Mouse (Mus musculus) neural tube, embryonic 15.5 days (tissue): ENCODE results near the gene Mrps6. TPM values are rescaled to one million over a fixed set of nuclear protein-coding genes. Genes with fewer than 3 reads are reported as not detected.

Experiments used
- ATAC-seq: fragments of 200-750 bp; cut with Nextera tagmentation; 2 replicates; pipeline ENCODE4 v1.8.0; 2017; ENCODE audit warnings: mild to moderate bottlenecking, moderate TSS enrichment, moderate library complexity; ENCODE audit not compliant: low FRiP score
- H3K27ac ChIP-seq: fragments of 300-500 bp; sonication (generic); replicated peaks from 2 replicates; pipeline ENCODE4 v1.5.1; 2015; ENCODE audit warnings: mild to moderate bottlenecking, inconsistent platforms
- H3K27me3 ChIP-seq: fragments of 300-500 bp; sonication (generic); replicated peaks from 2 replicates; pipeline ENCODE4 v1.6.1; 2015; ENCODE audit warnings: inconsistent platforms
- H3K36me3 ChIP-seq: fragments of 300-500 bp; sonication (generic); 2 replicates; pipeline ENCODE4 v1.6.1; 2015; ENCODE audit warnings: inconsistent platforms
- H3K4me1 ChIP-seq: fragments of 300-500 bp; sonication (generic); 2 replicates; pipeline ENCODE4 v1.6.1; 2015; ENCODE audit warnings: inconsistent platforms
- H3K4me2 ChIP-seq: fragments of 300-500 bp; sonication (generic); 2 replicates; pipeline ENCODE4 v1.6.1; 2015; ENCODE audit warnings: inconsistent platforms, mild to moderate bottlenecking, moderate library complexity
- H3K4me3 ChIP-seq: fragments of 300-500 bp; sonication (generic); replicated peaks from 2 replicates; pipeline ENCODE4 v1.5.1; 2015; ENCODE audit warnings: mild to moderate bottlenecking, inconsistent platforms
- H3K9ac ChIP-seq: fragments of 300-500 bp; sonication (generic); replicated peaks from 2 replicates; pipeline ENCODE4 v1.6.1; 2015; ENCODE audit warnings: mild to moderate bottlenecking, inconsistent platforms
- H3K9me3 ChIP-seq: fragments of 300-500 bp; sonication (generic); replicated peaks from 2 replicates; pipeline ENCODE4 v1.6.1; 2016; ENCODE audit warnings: inconsistent platforms
- WGBS: fragments of 180-500 bp; shearing (Covaris S2); methylation state at CpG from one replicate; pipeline ENCODE4 v1.1.7; 2015; ENCODE audit warnings: mixed read lengths; 5-methylcytosine and 5-hydroxymethylcytosine counted together
- polyA plus RNA-seq: library from polyadenylated mRNA; unstranded; fragments of >200 nt; fragmentation: Nextera tagmentation; extraction: Ambion mirVana; gene quantifications from 2 replicates; pipeline ENCODE4 v1.2.1, GENCODE M21; 2015

Mrps6 gene
- polyA plus RNA-seq, 1 experiment from 2014 or later, result 180 TPM

DNA sequence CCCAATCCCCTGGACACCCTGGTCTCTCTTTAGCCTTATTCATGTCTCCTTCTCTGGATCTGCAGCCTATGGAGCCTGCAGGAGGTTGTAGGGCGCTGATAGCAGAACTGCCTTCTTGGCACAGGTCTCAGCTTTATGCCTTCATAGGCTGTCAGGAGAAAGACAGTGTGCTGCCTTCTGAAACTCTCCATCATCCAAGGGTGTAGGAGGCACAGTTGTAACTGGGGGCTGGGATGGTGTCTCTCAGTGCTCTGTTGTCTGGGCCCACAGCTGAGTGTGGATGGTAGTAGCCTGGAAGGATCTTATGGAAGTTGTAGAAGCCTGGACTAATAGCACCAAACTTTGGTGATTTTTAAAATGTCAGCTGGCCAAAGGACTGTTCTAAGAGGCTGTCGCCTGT is 46.9 kb downstream of the Mrps6 start:
- Histone ChIP-seq H3K36me3 (peaks cover 7% of the 10 kb centered on the region; the same call in 1 of the 2 replicates), H3K27me3 (no peaks in the 10 kb centered on the region), H3K9me3 (no peaks in the 10 kb centered on the region), H3K4me2 (no peak overlapping the region), H3K4me3 (no peak overlapping the region), H3K9ac (no peak overlapping the region), H3K27ac (no peak overlapping the region), H3K4me1 (peaks cover 6% of the 10 kb centered on the region; the same call in 1 of the 2 replicates)
- no peak for ATAC-seq
- WGBS, result 100% methylated on average over 2 of the region's 2 CpGs

DNA sequence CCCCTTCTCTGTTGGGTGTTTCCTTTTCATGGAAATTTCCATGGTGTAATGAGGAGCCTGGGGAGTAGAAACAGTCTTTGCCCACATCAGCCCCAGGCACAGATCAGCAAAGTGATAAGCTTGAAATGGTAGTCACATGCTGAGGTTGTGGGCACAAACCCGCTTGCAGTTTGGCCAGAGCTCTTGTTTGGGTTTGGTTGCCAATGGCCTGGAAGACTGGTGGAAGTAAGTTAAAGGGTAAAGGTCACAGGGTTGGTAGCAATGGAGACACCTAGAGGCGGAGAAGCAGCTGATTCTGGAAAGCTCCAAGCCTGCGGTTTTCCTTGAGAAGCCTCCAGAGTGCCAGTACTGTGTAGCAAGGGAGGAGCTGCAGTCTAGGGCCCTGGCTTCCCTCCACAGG is 47.6 kb downstream of the Mrps6 start:
- H3K27me3 ChIP-seq, result no peaks in the 10 kb centered on the region
- H3K27ac ChIP-seq, result no peak overlapping the region
- no peak for ATAC-seq
- H3K9ac ChIP-seq, result no peak overlapping the region
- 80% methylated on average over 3 of the region's 3 CpGs for WGBS
- H3K4me2 ChIP-seq, result no peak overlapping the region
- 0 out of 2 replicates have a peak, but pooled peaks cover 5% of the 10 kb centered on the region for H3K36me3 ChIP-seq
- H3K9me3 ChIP-seq, result no peaks in the 10 kb centered on the region
- H3K4me1 ChIP-seq, result peaks cover 3% of the 10 kb centered on the region; the same call in 1 of the 2 replicates
- H3K4me3 ChIP-seq, result no peak overlapping the region

GRCm38 (mm10) chr16:92107346-92107745 is 49.3 kb downstream of the Mrps6 start:
- Histone ChIP-seq H3K4me2 (no peak overlapping the region), H3K36me3 (peaks cover 6% of the 10 kb centered on the region), H3K4me1 (peaks cover 6% of the 10 kb centered on the region; the same call in 1 of the 2 replicates), H3K4me3 (no peak overlapping the region), H3K9ac (no peak overlapping the region), H3K9me3 (no peaks in the 10 kb centered on the region), H3K27ac (no peak overlapping the region), H3K27me3 (no peaks in the 10 kb centered on the region)
- WGBS, result 92% methylated on average over 5 of the region's 5 CpGs
- ATAC-seq, result no peak

GRCm38 (mm10) chr16:92114706-92115241 is 56.7 kb downstream of the Mrps6 start:
- peak overlapping the region; percentile 80 for H3K27ac ChIP-seq
- no peaks in the 10 kb centered on the region for H3K27me3 ChIP-seq
- no peak overlapping the region for H3K4me3 ChIP-seq
- H3K9me3 ChIP-seq, result no peaks in the 10 kb centered on the region
- H3K36me3 ChIP-seq, result peaks cover 17% of the 10 kb centered on the region
- peaks cover 38% of the 10 kb centered on the region for H3K4me1 ChIP-seq
- 73% methylated on average over 5 of the region's 5 CpGs for WGBS
- H3K4me2 ChIP-seq, result no peak overlapping the region
- peak; percentile 12; the same call in 1 of the 2 replicates for ATAC-seq
- H3K9ac ChIP-seq, result no peak overlapping the region

- Histone ChIP-seq H3K9me3 (no peaks in the 10 kb centered on the region), H3K9ac (peak overlapping the region; percentile 14; the same call in 1 of the 2 replicates), H3K4me2 (peak overlapping the region; percentile 40), H3K27me3 (no peaks in the 10 kb centered on the region), H3K36me3 (peaks cover 17% of the 10 kb centered on the region), H3K27ac (peak overlapping the region; percentile 80), H3K4me3 (0 out of 2 replicates have a peak overlapping the region, but pooled peaks have one; percentile 16), H3K4me1 (peaks cover 34% of the 10 kb centered on the region)
- WGBS, result 10% methylated on average over 19 of the region's 20 CpGs
- ATAC-seq, result peak; percentile 74
Observed at GRCm38 (mm10) chr16:92115611-92116421, 57.7 kb downstream of the Mrps6 start.

DNA sequence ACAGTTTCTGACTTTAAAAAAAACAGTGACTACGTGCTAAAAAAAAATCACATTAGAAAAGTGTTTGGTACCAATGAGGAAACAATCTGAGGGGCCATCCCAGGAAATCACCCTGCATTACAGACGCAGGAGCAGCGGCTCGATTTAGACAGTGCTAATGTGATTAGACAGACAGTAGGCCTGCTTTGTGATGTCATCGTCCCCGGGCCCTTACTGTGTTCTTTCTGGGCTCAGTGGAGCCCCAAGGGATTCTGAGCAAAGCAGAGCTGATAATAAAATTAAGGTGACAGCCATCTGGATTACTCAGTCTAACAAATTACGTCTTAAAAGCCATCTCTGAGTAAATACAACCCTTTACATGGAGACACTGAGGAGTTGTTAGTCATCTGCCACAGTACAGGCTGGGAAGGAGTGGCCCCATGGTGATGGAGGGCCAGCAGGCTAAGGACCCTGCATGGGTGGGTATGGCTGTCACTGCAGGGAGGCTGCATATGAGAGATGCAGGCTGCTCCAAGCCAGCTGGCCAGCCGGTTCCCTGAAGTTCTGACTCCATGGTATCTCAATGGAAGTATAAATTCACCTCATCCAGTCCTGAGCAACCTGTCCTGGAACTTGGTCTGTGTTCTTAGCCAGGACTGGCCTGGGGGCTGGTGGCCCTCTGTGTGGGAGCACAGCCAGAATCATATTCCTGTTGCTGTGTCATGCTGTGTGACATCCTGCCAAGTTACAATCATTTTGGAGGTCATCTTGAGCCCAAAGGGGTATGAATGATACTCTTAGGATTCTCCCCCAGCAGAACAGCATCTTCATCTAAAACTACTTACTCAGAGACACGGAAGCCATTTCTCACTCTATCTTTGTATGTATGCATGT is 59.5 kb downstream of the Mrps6 start:
- H3K4me2 ChIP-seq, result no peak overlapping the region
- 0 out of 2 replicates have a peak overlapping the region, but pooled peaks have one; percentile 30 for H3K27ac ChIP-seq
- H3K9me3 ChIP-seq, result no peaks in the 10 kb centered on the region
- H3K36me3 ChIP-seq, result peaks cover 9% of the 10 kb centered on the region
- H3K4me1 ChIP-seq, result peaks cover 32% of the 10 kb centered on the region
- no peaks in the 10 kb centered on the region for H3K27me3 ChIP-seq
- ATAC-seq, result no peak
- no peak overlapping the region for H3K4me3 ChIP-seq
- no peak overlapping the region for H3K9ac ChIP-seq
- 43% methylated on average over 9 of the region's 9 CpGs for WGBS

- no peak overlapping the region for H3K4me3 ChIP-seq
- no peaks in the 10 kb centered on the region for H3K9me3 ChIP-seq
- ATAC-seq, result no peak
- H3K4me1 ChIP-seq, result peaks cover 32% of the 10 kb centered on the region
- no peak overlapping the region for H3K9ac ChIP-seq
- no peaks in the 10 kb centered on the region for H3K36me3 ChIP-seq
- WGBS, result 49% methylated on average over 13 of the region's 13 CpGs
- H3K4me2 ChIP-seq, result no peak overlapping the region
- no peaks in the 10 kb centered on the region for H3K27me3 ChIP-seq
- no peak overlapping the region for H3K27ac ChIP-seq
Observed at GRCm38 (mm10) chr16:92119013-92119515, 61.0 kb downstream of the Mrps6 start.

- Histone ChIP-seq H3K9me3 (no peaks in the 10 kb centered on the region), H3K4me3 (no peak overlapping the region), H3K4me2 (no peak overlapping the region), H3K27ac (no peak overlapping the region), H3K36me3 (no peaks in the 10 kb centered on the region), H3K4me1 (peaks cover 13% of the 10 kb centered on the region), H3K27me3 (no peaks in the 10 kb centered on the region), H3K9ac (no peak overlapping the region)
- 63% methylated on average over 17 of the region's 17 CpGs for WGBS
- no peak for ATAC-seq
Observed at GRCm38 (mm10) chr16:92120899-92121531, 62.9 kb downstream of the Mrps6 start.

DNA sequence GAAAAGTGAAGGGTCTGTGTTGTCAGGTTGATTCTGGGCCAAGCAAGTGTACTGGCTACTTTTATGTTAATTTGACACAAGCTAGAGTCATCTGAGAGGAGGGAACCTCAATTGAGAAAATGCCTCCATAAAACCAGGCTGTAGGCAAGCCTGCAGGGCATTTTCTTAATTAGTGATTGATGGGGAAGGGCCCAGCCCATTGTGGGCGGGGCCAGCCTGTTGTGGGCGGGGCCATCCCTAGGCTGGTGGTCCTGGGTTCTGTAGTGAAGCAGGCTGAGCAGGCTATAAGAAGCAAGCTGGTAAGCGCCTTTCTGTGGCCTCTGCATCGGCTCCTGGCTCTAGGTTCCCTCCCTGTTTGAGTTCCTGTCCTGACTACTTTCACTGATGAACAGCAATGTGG is 69.2 kb downstream of the Mrps6 start:
- no peaks in the 10 kb centered on the region for H3K27me3 ChIP-seq
- ATAC-seq, result no peak
- H3K36me3 ChIP-seq, result no peaks in the 10 kb centered on the region
- no peaks in the 10 kb centered on the region for H3K9me3 ChIP-seq
- no peak overlapping the region for H3K27ac ChIP-seq
- 45% methylated on average over 4 of the region's 4 CpGs for WGBS
- no peaks in the 10 kb centered on the region for H3K4me1 ChIP-seq
- no peak overlapping the region for H3K4me2 ChIP-seq
- no peak overlapping the region for H3K9ac ChIP-seq
- no peak overlapping the region for H3K4me3 ChIP-seq

- H3K27ac ChIP-seq, result no peak overlapping the region
- no peak overlapping the region for H3K9ac ChIP-seq
- H3K9me3 ChIP-seq, result no peaks in the 10 kb centered on the region
- 92% methylated on average over 5 of the region's 5 CpGs for WGBS
- H3K4me2 ChIP-seq, result no peak overlapping the region
- no peaks in the 10 kb centered on the region for H3K4me1 ChIP-seq
- no peak for ATAC-seq
- no peaks in the 10 kb centered on the region for H3K27me3 ChIP-seq
- no peaks in the 10 kb centered on the region for H3K36me3 ChIP-seq
- no peak overlapping the region for H3K4me3 ChIP-seq
Observed at GRCm38 (mm10) chr16:92127666-92128065, 69.6 kb downstream of the Mrps6 start.

- 91% methylated on average over 8 of the region's 8 CpGs for WGBS
- Histone ChIP-seq H3K36me3 (no peaks in the 10 kb centered on the region), H3K4me3 (no peak overlapping the region), H3K9me3 (no peaks in the 10 kb centered on the region), H3K27ac (no peak overlapping the region), H3K9ac (no peak overlapping the region), H3K4me1 (no peaks in the 10 kb centered on the region), H3K4me2 (no peak overlapping the region), H3K27me3 (no peaks in the 10 kb centered on the region)
- no peak for ATAC-seq
Observed at GRCm38 (mm10) chr16:92129843-92130242, 71.8 kb downstream of the Mrps6 start.
